Mouse (Mus musculus) ovary, postnatal 14 days (tissue): Measurements from ENCODE around the gene Fsip1.

Experiments
- DNase-seq: peaks from one replicate; pipeline ENCODE4 v3.0.0; 2022; ENCODE audit warnings: low spot score

Fsip1 gene

GRCm38 (mm10) chr2:118254516-118254915, 2.2 kb downstream of the Fsip1 start:
- no peak for DNase-seq

DNA sequence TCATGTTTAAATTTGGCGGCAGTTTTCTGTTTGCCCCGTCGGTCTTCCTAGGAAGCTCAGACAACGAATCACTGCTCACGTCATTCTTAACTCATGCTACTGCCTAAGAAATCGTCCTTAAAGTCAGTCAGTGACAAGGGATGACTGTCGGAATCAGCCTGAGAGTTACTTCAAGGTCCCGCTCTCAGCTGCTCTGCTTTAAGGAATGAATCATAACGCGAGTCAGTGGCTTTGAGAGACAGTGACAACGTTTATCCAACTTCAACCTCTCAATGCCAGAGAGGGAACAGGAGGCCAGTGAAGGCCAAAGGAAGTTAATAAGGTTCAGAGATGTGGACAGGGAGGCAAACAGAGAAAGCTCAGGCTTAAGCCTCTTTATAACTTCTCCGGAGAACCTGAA, 7.8 kb downstream of the Fsip1 start:
- DNase-seq, result no peak

- no peak for DNase-seq
These were observed 8.8 kb downstream of the Fsip1 start for GRCm38 (mm10) chr2:118248016-118248415.

DNA sequence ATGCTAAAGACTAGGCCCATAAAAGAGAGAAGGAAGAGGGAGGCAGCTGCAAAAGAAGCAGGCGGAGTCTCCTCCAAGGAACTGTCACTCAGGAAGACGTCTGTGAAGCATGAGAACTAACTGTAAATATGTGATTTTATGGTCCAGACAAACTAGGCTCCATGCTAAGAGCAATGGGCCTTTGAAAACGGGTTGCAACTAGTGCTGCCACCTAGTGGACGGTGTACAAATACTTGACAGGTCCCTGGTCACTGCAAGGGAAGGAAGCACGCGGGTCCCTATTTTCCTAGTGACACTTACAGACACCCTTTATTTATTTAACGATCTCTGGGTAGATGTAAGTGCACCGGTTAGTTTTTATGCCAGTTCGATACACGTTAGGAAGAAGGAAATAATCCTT, 10.9 kb downstream of the Fsip1 start:
- peak; percentile 65 for DNase-seq

- no peak for DNase-seq
These were observed 20.6 kb downstream of the Fsip1 start for GRCm38 (mm10) chr2:118236196-118236595.

GRCm38 (mm10) chr2:118235614-118236013, 21.2 kb downstream of the Fsip1 start:
- DNase-seq, result no peak

DNA sequence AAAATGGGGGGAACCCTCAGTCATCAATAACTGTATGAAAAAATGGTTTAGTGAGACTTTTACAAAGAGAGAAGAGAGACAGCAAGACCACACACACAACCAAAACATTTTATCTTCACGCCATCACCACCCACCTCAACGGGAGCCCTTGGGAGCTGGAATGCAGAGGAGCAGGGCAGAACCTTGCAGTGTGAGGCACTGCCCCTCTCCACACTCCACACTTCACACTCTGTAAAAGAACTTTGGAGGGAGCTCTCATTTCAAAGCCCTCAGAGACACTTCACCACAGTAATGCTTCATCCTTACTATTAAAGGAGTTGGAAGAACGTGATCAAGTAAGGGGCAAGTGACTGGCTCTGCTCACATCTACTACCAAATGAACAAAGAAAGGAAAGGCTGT, 26.2 kb downstream of the Fsip1 start:
- no peak for DNase-seq

GRCm38 (mm10) chr2:118228486-118229079, 28.2 kb downstream of the Fsip1 start:
- no peak for DNase-seq

DNA sequence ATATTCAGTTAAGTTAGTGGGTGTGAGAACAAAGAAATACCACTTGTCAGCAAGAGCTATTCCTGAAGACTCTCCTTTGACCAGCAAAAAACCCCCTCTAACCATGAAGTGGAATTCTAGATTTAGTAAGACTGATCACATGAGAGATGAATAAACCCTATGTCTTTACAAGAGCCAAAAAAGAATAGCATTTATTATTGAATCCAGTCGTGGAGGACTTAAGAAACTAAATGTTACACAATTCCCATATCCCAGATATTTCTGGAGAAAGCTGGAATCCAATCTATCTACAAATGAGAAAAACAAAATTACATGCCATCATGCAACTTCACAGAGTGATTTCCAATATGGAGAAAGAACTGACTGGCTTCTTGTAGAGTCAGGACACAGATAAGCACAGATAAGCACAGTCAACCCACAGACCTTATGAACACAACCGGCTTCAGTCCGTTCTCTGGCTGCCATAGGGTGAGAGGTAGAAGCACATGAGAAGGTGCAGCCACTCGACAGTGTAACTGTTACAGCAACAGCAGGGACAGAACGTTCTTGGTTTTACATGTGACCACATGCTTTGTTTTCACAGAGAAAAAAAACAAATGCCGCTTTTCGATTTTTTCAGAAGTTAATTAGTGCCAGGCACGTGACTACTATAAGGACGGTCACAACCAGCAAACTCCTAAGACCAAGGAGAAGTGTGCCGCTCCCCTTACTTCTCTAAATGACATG, 31.3 kb downstream of the Fsip1 start:
- DNase-seq, result no peak

- DNase-seq, result no peak
These were observed 38.7 kb downstream of the Fsip1 start for GRCm38 (mm10) chr2:118217993-118218595.

- DNase-seq, result no peak
These were observed 47.1 kb downstream of the Fsip1 start for GRCm38 (mm10) chr2:118209712-118210111.

- no peak for DNase-seq
These were observed 48.1 kb downstream of the Fsip1 start for GRCm38 (mm10) chr2:118208651-118209050.

DNA sequence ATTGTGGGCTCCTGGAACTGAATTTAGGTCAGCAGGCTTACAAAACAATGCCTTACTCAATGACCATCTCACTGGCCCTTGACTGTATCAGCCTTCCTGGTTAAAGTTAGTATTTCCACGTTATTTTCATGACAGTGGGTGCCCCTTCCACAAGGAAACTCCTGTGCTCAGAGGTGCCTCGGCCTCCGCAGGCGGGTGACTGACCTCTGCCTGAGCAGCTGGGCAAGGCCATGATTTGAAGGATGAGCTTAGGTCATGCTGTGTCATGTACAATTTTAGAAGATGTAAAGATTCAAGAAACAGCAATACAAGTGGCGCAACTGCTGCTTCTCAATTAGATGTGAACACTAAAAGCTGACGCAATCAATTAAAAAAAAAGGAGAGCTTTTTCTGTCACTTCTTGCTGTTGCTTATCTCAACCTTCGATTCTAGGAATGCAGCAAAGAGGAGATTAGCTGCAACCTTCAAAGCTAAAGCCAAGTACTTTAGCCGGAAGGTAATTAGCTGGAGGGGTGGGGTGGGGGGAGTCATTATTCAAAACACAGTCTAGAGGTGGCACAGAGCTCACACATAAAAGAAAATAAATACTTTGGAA, 50.7 kb downstream of the Fsip1 start:
- DNase-seq, result no peak

GRCm38 (mm10) chr2:118204646-118205045, 52.1 kb downstream of the Fsip1 start:
- DNase-seq, result no peak

GRCm38 (mm10) chr2:118203739-118204461, 52.9 kb downstream of the Fsip1 start:
- no peak for DNase-seq

GRCm38 (mm10) chr2:118202934-118203333, 53.8 kb downstream of the Fsip1 start:
- DNase-seq, result no peak

DNA sequence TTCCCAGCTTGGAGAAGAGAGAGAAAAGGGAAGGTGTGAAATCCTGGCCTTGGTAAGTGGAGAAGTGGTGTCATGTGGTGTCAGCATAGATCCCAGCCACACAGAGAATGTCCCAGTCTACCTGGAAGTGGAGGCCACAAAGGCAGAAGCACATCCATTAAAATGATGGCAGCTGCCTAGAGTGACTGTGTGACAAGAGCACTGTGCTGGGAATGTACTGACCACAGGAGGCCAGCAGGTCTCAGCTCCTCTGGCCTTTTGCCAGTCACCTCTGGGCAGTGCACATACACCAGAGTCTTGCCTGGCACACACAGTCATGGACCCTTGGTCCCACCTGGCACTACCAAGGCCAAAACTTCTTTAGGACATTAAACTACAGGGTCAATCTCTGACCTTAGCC, 54.8 kb downstream of the Fsip1 start:
- no peak for DNase-seq

GRCm38 (mm10) chr2:118199867-118200266, 56.9 kb downstream of the Fsip1 start:
- peak; percentile 76 for DNase-seq

DNA sequence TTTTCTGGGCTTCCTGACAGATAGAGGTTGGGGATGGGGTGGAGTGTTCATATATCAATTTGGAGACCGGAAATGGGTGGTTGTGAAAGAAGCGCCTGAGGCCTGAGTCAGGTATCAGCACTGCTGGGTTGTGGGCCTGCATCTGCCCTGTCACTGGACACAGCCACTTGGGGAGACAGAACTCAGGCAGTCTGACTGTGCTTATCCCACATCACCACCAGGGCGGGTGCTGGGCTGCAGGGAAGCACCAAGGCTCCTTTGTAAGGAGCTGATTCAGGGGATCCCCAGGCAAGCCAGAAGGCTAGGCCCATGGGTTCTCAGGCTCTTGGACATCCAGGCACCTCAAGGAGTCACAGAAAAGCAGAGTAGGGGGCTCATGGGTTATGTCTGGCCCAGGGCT, 59.8 kb downstream of the Fsip1 start:
- DNase-seq, result no peak

DNA sequence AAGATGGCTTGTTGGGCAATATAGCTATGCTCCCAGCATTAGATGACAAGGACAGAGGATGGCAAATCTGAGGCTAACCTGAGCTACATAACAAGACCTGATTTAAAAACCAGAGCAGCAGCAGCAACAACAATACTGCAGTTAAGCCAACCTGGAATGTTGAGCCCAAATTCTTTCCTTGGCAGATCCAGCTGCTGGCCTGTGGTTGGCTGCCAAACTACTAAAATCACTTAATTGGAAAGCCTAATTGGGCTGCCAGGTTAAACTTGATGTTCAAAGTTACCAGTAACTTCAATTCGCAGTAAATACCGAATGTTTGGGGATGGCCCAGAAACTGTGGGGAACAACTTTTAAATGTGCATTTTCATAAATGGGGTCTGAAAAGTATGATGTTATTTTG, 74.6 kb downstream of the Fsip1 start:
- no peak for DNase-seq

- DNase-seq, result no peak
These were observed 76.7 kb downstream of the Fsip1 start for GRCm38 (mm10) chr2:118179873-118180585.

DNA sequence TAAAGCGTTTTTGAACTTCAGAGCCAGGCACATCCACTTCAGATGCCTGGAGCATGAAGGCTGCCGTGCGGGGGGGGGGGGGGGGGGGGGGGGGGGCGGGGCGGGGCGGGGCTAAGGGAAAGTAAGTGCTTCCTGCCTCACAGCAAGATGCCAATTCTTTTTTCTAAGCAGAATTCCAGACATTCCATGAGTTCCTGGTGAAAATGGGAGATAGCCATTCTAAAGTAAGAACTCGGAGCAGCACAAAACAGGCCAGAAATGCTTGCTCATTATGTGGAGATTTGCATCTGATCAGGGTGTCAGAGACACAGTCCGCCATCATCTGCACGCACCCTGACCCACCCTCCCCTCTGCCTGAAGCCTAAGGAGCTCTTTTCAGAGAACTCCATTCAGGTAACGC, 77.3 kb downstream of the Fsip1 start:
- DNase-seq, result no peak
